8 mouse cellular contexts compared by ENCODE assay signal in the genomic region with DNA sequence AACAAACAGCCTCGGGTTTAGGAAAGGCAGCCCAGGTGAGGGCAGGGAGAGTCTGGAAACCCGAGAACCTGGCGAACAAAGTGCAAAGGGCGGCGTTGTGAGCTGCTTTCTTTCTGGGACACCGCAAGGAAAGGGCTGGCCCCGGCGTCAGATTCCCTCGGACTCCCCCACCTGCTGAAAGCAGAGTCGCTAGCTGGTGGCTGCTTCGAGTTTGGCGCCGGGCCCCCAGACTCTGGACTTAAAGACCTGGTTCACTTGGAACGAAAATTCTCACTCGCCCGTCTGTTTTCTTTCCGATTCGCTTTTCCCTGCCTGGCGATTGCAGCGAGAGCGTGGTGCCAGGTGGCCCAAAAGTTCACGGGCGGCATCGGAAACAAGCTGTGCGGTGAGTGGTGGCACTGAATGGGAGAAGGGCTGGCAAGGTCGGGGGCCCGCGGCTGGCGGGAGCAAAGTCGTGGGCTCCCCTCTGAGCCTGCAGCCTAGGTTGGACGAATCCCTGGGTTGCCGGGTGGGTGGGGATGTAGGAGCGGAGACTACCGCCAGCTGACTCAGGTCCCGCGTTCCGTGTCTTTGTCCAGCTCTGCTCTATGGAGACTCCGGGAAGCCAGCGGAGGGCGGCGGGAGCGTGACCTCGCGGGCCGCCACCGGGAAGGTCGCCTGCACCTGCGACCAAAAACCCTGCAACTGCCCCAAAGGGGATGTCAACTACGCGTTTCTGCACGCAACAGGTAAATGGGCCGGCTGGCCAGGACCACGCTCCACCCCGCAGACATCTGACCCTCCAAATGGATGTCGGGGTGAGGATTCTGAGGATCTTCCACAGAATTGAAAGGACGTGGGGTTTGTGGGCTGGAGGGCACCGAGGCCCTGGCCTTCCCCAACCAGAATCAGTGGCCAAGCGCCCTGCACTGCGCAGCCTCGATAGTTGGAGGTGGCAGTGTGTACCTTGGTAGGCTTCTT. TPM values are rescaled to one million over a fixed set of nuclear protein-coding genes. Genes with fewer than 3 reads are reported as not detected.
DNase-seq lines count a peak whose midpoint lies in the region; ATAC-seq lines count a peak whose summit lies in the region.

No protein-coding gene starts in this region.

- peak overlapping the region; percentile 64 for H3K4me3 ChIP-seq in heart, embryonic 10.5 days
- peak overlapping the region; percentile 56 for H3K4me3 ChIP-seq in hindbrain, embryonic 14.5 days (replicated peaks; ENCODE audit: low read length)
- peak overlapping the region; percentile 47 for H3K4me3 ChIP-seq in midbrain, embryonic 12.5 days

- no peak overlapping the region for H3K27ac ChIP-seq in heart, embryonic 10.5 days
- H3K27ac ChIP-seq in hindbrain, embryonic 14.5 days: peak overlapping the region; percentile 96
- H3K27ac ChIP-seq in midbrain, embryonic 12.5 days (replicated peaks): peak overlapping the region; percentile 88

- DNase-seq in heart, embryonic 10.5 days (ENCODE audit: low spot score): peak; percentile 76
- no peak for DNase-seq in heart, postnatal 25 days (ENCODE audit: low spot score)
- DNase-seq in brain, adult 2 months (ENCODE audit: low read depth, low spot score): peak; percentile 16
- DNase-seq in hindbrain, embryonic 14.5 days (ENCODE audit: low spot score): peak; percentile 30
- no peak for DNase-seq in urinary bladder, postnatal 25 days (ENCODE audit: low spot score)
- no peak for DNase-seq in frontal cortex, adult 2 months (ENCODE audit: extremely low spot score in 1 of 2, low spot score in 1 of 2)
- no peak for DNase-seq in gastrocnemius, postnatal 14 days

- peaks cover 97% of the 10 kb centered on the region for H3K27me3 ChIP-seq in heart, embryonic 10.5 days (ENCODE audit: insufficient read depth, poor library complexity, severe bottlenecking)
- peaks cover 68% of the 10 kb centered on the region for H3K27me3 ChIP-seq in hindbrain, embryonic 14.5 days (ENCODE audit: control insufficient read depth, insufficient read depth, low read length)
- peaks cover 91% of the 10 kb centered on the region for H3K27me3 ChIP-seq in midbrain, embryonic 12.5 days

- no peak for ATAC-seq in hindbrain, embryonic 14.5 days (ENCODE audit: low FRiP score)
- ATAC-seq in midbrain, embryonic 12.5 days (ENCODE audit: low FRiP score, low read depth): no peak

- WGBS in heart, embryonic 10.5 days: under 1% methylated on average over 60 of the region's 60 CpGs
- under 1% methylated on average over 60 of the region's 60 CpGs for WGBS in hindbrain, embryonic 14.5 days
- under 1% methylated on average over 60 of the region's 60 CpGs for WGBS in midbrain, embryonic 12.5 days

- H3K4me1 ChIP-seq in heart, embryonic 10.5 days: peaks cover 35% of the 10 kb centered on the region
- peaks cover 37% of the 10 kb centered on the region for H3K4me1 ChIP-seq in hindbrain, embryonic 14.5 days (replicated peaks; ENCODE audit: control insufficient read depth, insufficient read depth, low read length)
- H3K4me1 ChIP-seq in midbrain, embryonic 12.5 days: peaks cover 49% of the 10 kb centered on the region

- peak overlapping the region; percentile 86 for H3K9ac ChIP-seq in hindbrain, embryonic 14.5 days
- H3K9ac ChIP-seq in midbrain, embryonic 12.5 days (replicated peaks): peak overlapping the region; percentile 69

- H3K9me3 ChIP-seq in heart, embryonic 10.5 days: no peaks in the 10 kb centered on the region
- H3K9me3 ChIP-seq in hindbrain, embryonic 14.5 days (ENCODE audit: control insufficient read depth, low read length): no peaks in the 10 kb centered on the region
- H3K9me3 ChIP-seq in midbrain, embryonic 12.5 days: no peaks in the 10 kb centered on the region

- H3K36me3 ChIP-seq in heart, embryonic 10.5 days: no peaks in the 10 kb centered on the region
- H3K36me3 ChIP-seq in hindbrain, embryonic 14.5 days (replicated peaks; ENCODE audit: control insufficient read depth, insufficient read depth): no peaks in the 10 kb centered on the region
- no peaks in the 10 kb centered on the region for H3K36me3 ChIP-seq in midbrain, embryonic 12.5 days

- peak overlapping the region; percentile 85 for H3K4me2 ChIP-seq in hindbrain, embryonic 14.5 days (replicated peaks)
- peak overlapping the region; percentile 67 for H3K4me2 ChIP-seq in midbrain, embryonic 12.5 days (replicated peaks)

- intact Hi-C loops in heart, postnatal 25 days (cut with DNase I): no loop called here
- intact Hi-C loops in gastrocnemius, postnatal 14 days (cut with DNase I; ENCODE audit: low total_unique reads): no loop called here

RNA-seq across cellular contexts. Expression of gene Gad2, which starts 1.4 kb away (rescaled TPM):
- 0.12 and 0.28 TPM in 2 replicates for polyA plus RNA-seq in heart, embryonic 10.5 days (2016; fragmentation: Nextera tagmentation; extraction: Ambion mirVana)
- not detected for total RNA-seq in heart, postnatal 25 days (2021)
- 34.7 and 35.1 TPM in 2 replicates for polyA plus RNA-seq in hindbrain, embryonic 14.5 days (2014; fragmentation: Nextera tagmentation; extraction: Ambion mirVana)
- polyA plus RNA-seq in midbrain, embryonic 12.5 days (2016; fragmentation: Nextera tagmentation; extraction: Ambion mirVana): 54.3 and 66.1 TPM in 2 replicates
- polyA plus RNA-seq in frontal cortex, adult 2 months (2012; rRNA removed): 87.9 and 93.6 TPM in 2 replicates
- total RNA-seq in gastrocnemius, postnatal 14 days (2021): not detected

Comparison
In these comparisons a context has a peak if more than half of its experiments do, and no peak if none do; other contexts are left out.
1. DNase-seq: peak in heart, embryonic 10.5 days (single experiment), brain, adult 2 months (single experiment) and hindbrain, embryonic 14.5 days (single experiment); none in heart, postnatal 25 days (single experiment), urinary bladder, postnatal 25 days (single experiment), frontal cortex, adult 2 months (0 of 2) and gastrocnemius, postnatal 14 days (single experiment).
2. RNA of gene Gad2, which starts 1.4 kb away (polyA plus RNA-seq): 87.9 to 93.6 TPM in frontal cortex, adult 2 months, 54.3 to 66.1 TPM in midbrain, embryonic 12.5 days and 34.7 to 35.1 TPM in hindbrain, embryonic 14.5 days; 0.12 to 0.28 TPM in heart, embryonic 10.5 days; every median in the first group is over 10 times any median in the second.
3. Peak in every context shown above with its lines, with median percentiles within 50 percentile points of each other: H3K4me3 ChIP-seq.